Mouse (Mus musculus): ENCODE measurements at regions not wholly inside any gene's neighbourhood (a gene's known extent, or its start where the extent isn't known, plus 50 kb on each side); places are given as distances from the start of the nearest gene placed in this dataset.

- no peak for TF ChIP-seq CTCF (conservative IDR thresholded peaks at IDR 0.05; ENCODE audit: insufficient read depth, insufficient read length, low read depth, low read length)
- TF ChIP-seq POLR2A (IDR thresholded peaks at IDR 0.05; ENCODE audit: low read depth, low read length), result no peak
Observed at GRCm38 (mm10) chr15:97169381-97169780, 77.5 kb upstream of the Pced1b start.

Measured in kidney, adult 2 months (tissue).